Mouse (Mus musculus): Measurements from ENCODE around the gene 1700067K01Rik. TPM values are rescaled to one million over a fixed set of nuclear protein-coding genes. Genes with fewer than 3 reads are reported as not detected.

The 1700067K01Rik gene
- polyA plus RNA-seq (2015; fragmentation: Nextera tagmentation; extraction: Ambion mirVana), result 0.73 and 1.6 TPM in 2 replicates

GRCm38 (mm10) chr8:84001281-84002000, at the start of gene 1700067K01Rik:
Gene 1700067K01Rik (plus strand): TSS chr8:84001502.
- ATAC-seq (ENCODE audit: insufficient number of reproducible peaks, insufficient read depth, low FRiP score, low TSS enrichment, low read depth), result no peak
- Histone ChIP-seq H3K4me1 (peaks cover 49% of the 10 kb centered on the region), H3K9me3 (no peaks in the 10 kb centered on the region), H3K27me3 (0 out of 2 replicates have a peak, but pooled peaks cover 5% of the 10 kb centered on the region), H3K27ac (no peak within 1 kb of the TSS), H3K4me3 (peak within 1 kb of the TSS; percentile 23), H3K4me2 (peak within 1 kb of the TSS; percentile 46), H3K36me3 (peaks cover 24% of the 10 kb centered on the region), H3K9ac (peak within 1 kb of the TSS; percentile 53)
- WGBS, result 26% methylated on average over 61 of the region's 61 CpGs

- Histone ChIP-seq H3K4me2 (peak overlapping the region; percentile 96), H3K27me3 (no peaks in the 10 kb centered on the region), H3K4me3 (peak overlapping the region; percentile 72), H3K4me1 (peaks cover 17% of the 10 kb centered on the region), H3K36me3 (no peaks in the 10 kb centered on the region), H3K9ac (peak overlapping the region; percentile 65), H3K9me3 (no peaks in the 10 kb centered on the region), H3K27ac (peak overlapping the region; percentile 48; the same call in 1 of the 2 replicates)
- no peak for ATAC-seq (ENCODE audit: insufficient number of reproducible peaks, insufficient read depth, low FRiP score, low TSS enrichment, low read depth)
- 1% methylated on average over 14 of the region's 14 CpGs for WGBS
Measured at GRCm38 (mm10) chr8:83954749-83955105, 46.6 kb upstream of the 1700067K01Rik start.

- H3K4me2 ChIP-seq, result peak within 1 kb of the TSS; percentile 96
- ATAC-seq (ENCODE audit: insufficient number of reproducible peaks, insufficient read depth, low FRiP score, low TSS enrichment, low read depth), result peak; percentile 99
- no peaks in the 10 kb centered on the region for H3K27me3 ChIP-seq
- peak within 1 kb of the TSS; percentile 72 for H3K4me3 ChIP-seq
- peak within 1 kb of the TSS; percentile 48; the same call in 1 of the 2 replicates for H3K27ac ChIP-seq
- under 1% methylated on average over 75 of the region's 75 CpGs for WGBS
- H3K9me3 ChIP-seq, result no peaks in the 10 kb centered on the region
- H3K9ac ChIP-seq, result peak within 1 kb of the TSS; percentile 73
- H3K4me1 ChIP-seq, result peaks cover 17% of the 10 kb centered on the region
- H3K36me3 ChIP-seq, result no peaks in the 10 kb centered on the region
Measured at GRCm38 (mm10) chr8:83955106-83955957, 46.0 kb upstream of the 1700067K01Rik start, which contains the start of the genes Gm10644 and Asf1b. Gene Gm10644 (minus strand): TSS chr8:83955205. Gene Asf1b (plus strand): TSS chr8:83955507.

GRCm38 (mm10) chr8:83955958-83956218, 45.4 kb upstream of the 1700067K01Rik start:
- Histone ChIP-seq H3K36me3 (no peaks in the 10 kb centered on the region), H3K4me1 (peaks cover 17% of the 10 kb centered on the region), H3K4me3 (peak overlapping the region; percentile 72), H3K9ac (peak overlapping the region; percentile 73), H3K4me2 (peak overlapping the region; percentile 96), H3K27ac (0 out of 2 replicates have a peak overlapping the region, but pooled peaks have one; percentile 7), H3K9me3 (no peaks in the 10 kb centered on the region), H3K27me3 (no peaks in the 10 kb centered on the region)
- ATAC-seq (ENCODE audit: insufficient number of reproducible peaks, insufficient read depth, low FRiP score, low TSS enrichment, low read depth), result no peak
- WGBS, result under 1% methylated on average over 15 of the region's 15 CpGs

GRCm38 (mm10) chr8:83956789-83957188, 44.5 kb upstream of the 1700067K01Rik start:
- Histone ChIP-seq H3K36me3 (no peaks in the 10 kb centered on the region), H3K9me3 (no peaks in the 10 kb centered on the region), H3K4me2 (peak overlapping the region; percentile 96), H3K4me1 (peaks cover 17% of the 10 kb centered on the region), H3K4me3 (peak overlapping the region; percentile 72; the same call in 1 of the 2 replicates), H3K27ac (no peak overlapping the region), H3K9ac (peak overlapping the region; percentile 49; the same call in 1 of the 2 replicates), H3K27me3 (no peaks in the 10 kb centered on the region)
- no peak for ATAC-seq (ENCODE audit: insufficient number of reproducible peaks, insufficient read depth, low FRiP score, low TSS enrichment, low read depth)
- WGBS, result 36% methylated on average over 1 of the region's 1 CpGs

DNA sequence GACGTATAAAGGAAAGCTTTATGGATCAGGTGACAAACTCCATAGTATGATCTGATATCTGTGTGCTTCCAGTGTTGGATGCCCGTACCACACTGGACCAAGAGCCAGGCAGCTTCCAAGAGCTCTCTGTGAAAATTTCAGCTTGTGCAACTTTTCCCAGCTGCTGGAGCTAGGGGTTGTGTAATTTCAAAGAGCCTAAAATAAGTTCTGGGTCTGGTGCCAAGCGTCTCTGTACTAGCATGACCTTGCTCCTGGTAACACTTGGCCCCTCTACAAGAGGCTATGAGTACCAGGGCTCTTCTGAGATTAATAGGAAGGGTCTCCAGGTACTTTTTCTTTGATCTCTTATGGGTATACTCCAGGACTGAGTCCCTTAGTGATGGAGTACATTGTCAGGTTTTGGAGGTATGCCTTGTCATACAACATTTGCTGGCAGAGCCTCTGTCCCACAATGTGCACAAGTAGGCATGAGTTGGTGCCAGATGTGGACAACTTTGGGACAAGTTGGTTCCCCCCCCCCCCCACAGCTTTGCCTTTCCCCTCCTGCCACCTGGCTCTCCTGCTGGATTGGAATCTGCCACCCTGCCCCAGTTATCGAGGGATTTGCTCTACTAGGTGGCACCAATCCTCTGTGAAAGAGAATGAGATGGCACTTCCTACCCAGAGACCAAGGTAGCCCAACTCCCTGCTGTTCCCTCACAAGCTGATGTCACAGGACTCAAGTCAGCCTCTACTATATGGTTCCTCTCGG, 37.1 kb upstream of the 1700067K01Rik start:
- H3K27ac ChIP-seq, result no peak overlapping the region
- peaks cover 30% of the 10 kb centered on the region for H3K36me3 ChIP-seq
- no peak overlapping the region for H3K9ac ChIP-seq
- H3K4me3 ChIP-seq, result no peak overlapping the region
- H3K4me2 ChIP-seq, result no peak overlapping the region
- ATAC-seq (ENCODE audit: insufficient number of reproducible peaks, insufficient read depth, low FRiP score, low TSS enrichment, low read depth), result no peak
- H3K4me1 ChIP-seq, result no peaks in the 10 kb centered on the region
- no peaks in the 10 kb centered on the region for H3K27me3 ChIP-seq
- WGBS, result 92% methylated on average over 5 of the region's 5 CpGs
- H3K9me3 ChIP-seq, result no peaks in the 10 kb centered on the region

GRCm38 (mm10) chr8:83967701-83968100, 33.6 kb upstream of the 1700067K01Rik start:
- Histone ChIP-seq H3K9me3 (no peaks in the 10 kb centered on the region), H3K27ac (no peak overlapping the region), H3K4me2 (no peak overlapping the region), H3K36me3 (peaks cover 37% of the 10 kb centered on the region), H3K4me3 (no peak overlapping the region), H3K9ac (no peak overlapping the region), H3K4me1 (peaks cover 7% of the 10 kb centered on the region), H3K27me3 (no peaks in the 10 kb centered on the region)
- WGBS, result 95% methylated on average over 7 of the region's 7 CpGs
- ATAC-seq (ENCODE audit: insufficient number of reproducible peaks, insufficient read depth, low FRiP score, low TSS enrichment, low read depth), result no peak

DNA sequence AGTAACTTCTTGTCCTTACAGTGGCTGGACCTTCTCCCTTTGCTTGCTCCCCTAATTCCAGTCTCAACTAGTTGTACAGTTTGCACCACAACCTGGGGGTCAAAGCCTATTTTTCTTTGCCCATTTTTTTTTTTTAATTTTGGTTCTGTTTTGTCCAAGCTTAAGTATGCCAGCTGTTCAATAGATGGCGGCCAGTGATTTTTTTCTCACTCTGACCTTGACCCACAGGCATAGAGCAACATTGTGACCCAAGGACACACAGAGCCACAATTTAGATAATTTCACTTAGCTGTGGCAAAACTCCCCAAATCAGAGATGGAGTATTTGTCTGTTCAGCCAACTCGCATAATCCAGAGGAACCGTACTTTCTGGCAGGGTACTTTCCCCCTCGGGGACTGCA, 30.2 kb upstream of the 1700067K01Rik start:
- H3K27ac ChIP-seq, result no peak overlapping the region
- no peak overlapping the region for H3K4me2 ChIP-seq
- no peak for ATAC-seq (ENCODE audit: insufficient number of reproducible peaks, insufficient read depth, low FRiP score, low TSS enrichment, low read depth)
- no peak overlapping the region for H3K9ac ChIP-seq
- H3K4me3 ChIP-seq, result no peak overlapping the region
- peaks cover 28% of the 10 kb centered on the region for H3K36me3 ChIP-seq
- 90% methylated on average over 4 of the region's 4 CpGs for WGBS
- H3K4me1 ChIP-seq, result peaks cover 20% of the 10 kb centered on the region
- no peaks in the 10 kb centered on the region for H3K27me3 ChIP-seq
- no peaks in the 10 kb centered on the region for H3K9me3 ChIP-seq

DNA sequence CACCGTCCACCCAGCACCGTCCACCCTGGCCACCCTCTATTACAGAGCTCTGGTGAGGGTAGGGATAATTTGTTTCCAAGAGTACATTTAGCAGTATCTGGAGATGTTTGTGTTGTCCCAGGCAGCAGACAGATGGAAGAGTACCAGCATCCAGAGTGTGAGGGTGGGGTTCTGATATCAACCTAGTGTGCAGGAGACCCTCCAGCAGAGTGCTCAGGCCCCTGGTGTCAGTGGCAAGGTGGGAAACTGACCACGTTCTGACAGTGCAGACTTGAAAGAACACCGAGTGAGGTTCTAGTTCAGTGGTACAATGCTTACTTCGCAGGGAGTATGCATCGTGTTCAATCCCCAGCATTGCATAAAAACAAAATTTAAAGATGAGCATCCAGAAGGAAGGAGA, 29.6 kb upstream of the 1700067K01Rik start:
- WGBS, result 83% methylated on average over 6 of the region's 6 CpGs
- Histone ChIP-seq H3K36me3 (peaks cover 28% of the 10 kb centered on the region), H3K27ac (no peak overlapping the region), H3K4me2 (peak overlapping the region; percentile 83), H3K9ac (peak overlapping the region; percentile 80; the same call in 1 of the 2 replicates), H3K4me1 (peaks cover 24% of the 10 kb centered on the region), H3K9me3 (no peaks in the 10 kb centered on the region), H3K27me3 (no peaks in the 10 kb centered on the region), H3K4me3 (peak overlapping the region; percentile 90; the same call in 1 of the 2 replicates)
- no peak for ATAC-seq (ENCODE audit: insufficient number of reproducible peaks, insufficient read depth, low FRiP score, low TSS enrichment, low read depth)

DNA sequence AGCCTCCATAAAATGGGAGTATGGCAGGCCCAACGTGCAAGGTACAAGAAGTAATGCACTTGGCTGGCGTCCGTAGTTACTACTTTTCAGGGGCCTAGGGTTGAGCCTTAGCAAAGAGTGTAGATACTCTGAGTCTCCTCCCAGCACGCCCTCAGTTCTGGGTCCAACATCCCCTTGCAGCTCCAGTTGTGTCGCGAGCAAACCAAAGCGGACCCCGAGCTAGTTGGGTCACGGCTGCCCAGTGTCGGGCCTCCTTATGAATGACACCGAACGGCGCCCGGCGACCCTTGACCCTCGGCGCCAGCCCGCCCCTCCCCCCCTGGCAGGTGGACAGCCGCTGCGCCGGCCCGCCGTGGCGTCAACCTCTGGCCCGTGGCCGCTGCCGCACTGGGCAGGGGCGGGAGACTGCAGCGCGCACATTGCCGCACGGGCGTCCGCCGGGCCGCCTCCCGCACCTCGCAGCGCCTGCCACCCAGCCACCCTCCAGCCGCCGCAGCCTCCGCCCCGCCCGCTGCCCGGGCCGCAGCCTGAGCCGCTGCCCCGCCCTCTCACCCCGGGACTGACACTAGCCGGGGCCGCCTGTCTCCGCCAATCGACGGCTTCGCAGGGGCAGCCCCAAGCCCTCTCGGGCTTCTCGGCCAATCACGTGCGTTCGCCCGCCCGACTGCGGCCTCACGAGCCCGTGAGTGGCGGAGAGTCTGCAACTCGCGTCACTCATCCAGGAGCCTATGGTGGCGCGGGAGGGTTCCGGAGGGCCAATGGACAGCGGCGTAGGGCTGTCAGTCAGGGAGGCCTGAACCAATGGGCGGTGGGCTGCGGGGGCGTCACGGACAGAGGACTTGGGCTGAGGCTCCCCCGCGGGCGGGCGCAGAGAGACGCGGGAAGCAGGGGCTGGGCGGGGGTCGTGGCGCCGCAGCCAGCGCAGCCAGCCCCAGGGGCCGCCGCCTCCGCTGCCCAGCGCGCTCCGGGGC, 28.9 kb upstream of the 1700067K01Rik start, which contains the start of gene Prkaca:
Prkaca (plus strand) TSS at position 844 of the 971 bp plus-strand sequence.
- Histone ChIP-seq H3K4me1 (peaks cover 32% of the 10 kb centered on the region), H3K27ac (peak within 1 kb of the TSS; percentile 74), H3K4me2 (peak within 1 kb of the TSS; percentile 96), H3K4me3 (peak within 1 kb of the TSS; percentile 90), H3K36me3 (peaks cover 24% of the 10 kb centered on the region), H3K9me3 (no peaks in the 10 kb centered on the region), H3K27me3 (no peaks in the 10 kb centered on the region), H3K9ac (peak within 1 kb of the TSS; percentile 93)
- WGBS, result under 1% methylated on average over 80 of the region's 94 CpGs
- ATAC-seq (ENCODE audit: insufficient number of reproducible peaks, insufficient read depth, low FRiP score, low TSS enrichment, low read depth), result peak; percentile 99
